Mouse (Mus musculus) liver, embryonic 14.5 days (tissue): Measurements from ENCODE around the gene Timm8b. TPM values are rescaled to one million over a fixed set of nuclear protein-coding genes. Genes with fewer than 3 reads are reported as not detected.

Experiments
- ATAC-seq: fragments of 200-750 bp; cut with Nextera tagmentation; 2 replicates; pipeline ENCODE4 v1.8.0; 2017; ENCODE audit warnings: moderate number of reproducible peaks, mild to moderate bottlenecking, moderate library complexity; ENCODE audit not compliant: insufficient read depth
- DNase-seq, 3 experiments: peaks; one replicate each; pipeline ENCODE4 v3.0.0-alpha.2; 2012 to 2013; ENCODE audit warnings: low read depth in 3 of 3, low spot score in 3 of 3
- H3K27ac ChIP-seq: fragments of 300-500 bp; sonication (generic); 2 replicates; pipeline ENCODE4 v1.5.1; 2014; ENCODE audit warnings: moderate library complexity, mild to moderate bottlenecking, control low read depth, inconsistent platforms
- H3K27me3 ChIP-seq: fragments of 300-500 bp; sonication (generic); 2 replicates; pipeline ENCODE4 v1.6.1; 2014; ENCODE audit warnings: mild to moderate bottlenecking, low read length, moderate library complexity; ENCODE audit not compliant: control insufficient read depth, insufficient read depth
- H3K36me3 ChIP-seq: fragments of 300-500 bp; sonication (generic); replicated peaks from 2 replicates; pipeline ENCODE4 v1.6.1; 2014; ENCODE audit warnings: low read depth; ENCODE audit not compliant: control insufficient read depth, insufficient read depth
- H3K4me1 ChIP-seq, 2 experiments: fragments of 200-500 bp in 1 of 2; fragments of 300-500 bp in 1 of 2; sonication (generic) in 1 of 2; replicated peaks; 2 replicates each; pipeline ENCODE4 v1.6.1; 2012 to 2014; ENCODE audit warnings: antibody characterized with exemption in 1 of 2, inconsistent platforms in 1 of 2, low read length in 1 of 2; ENCODE audit not compliant: control insufficient read depth in 2 of 2, insufficient read depth in 2 of 2
- H3K4me2 ChIP-seq: fragments of 300-500 bp; sonication (generic); 2 replicates; pipeline ENCODE4 v1.6.1; 2014; ENCODE audit warnings: low read depth, mild to moderate bottlenecking, control low read depth, moderate library complexity
- H3K4me3 ChIP-seq, 2 experiments: fragments of 200-500 bp in 1 of 2; fragments of 300-500 bp in 1 of 2; sonication (generic) in 1 of 2; 2 replicates each; pipeline ENCODE4 v1.5.1; 2012 to 2014; ENCODE audit warnings: low read depth in 2 of 2, low read length in 2 of 2, mild to moderate bottlenecking in 2 of 2, control low read depth in 1 of 2, inconsistent platforms in 1 of 2, moderate library complexity in 1 of 2; ENCODE audit not compliant: insufficient read depth in 1 of 2
- H3K9ac ChIP-seq: fragments of 300-500 bp; sonication (generic); replicated peaks from 2 replicates; pipeline ENCODE4 v1.6.1; 2014; ENCODE audit warnings: mild to moderate bottlenecking, control low read depth, moderate library complexity
- H3K9me3 ChIP-seq: fragments of 300-500 bp; sonication (generic); 2 replicates; pipeline ENCODE4 v1.6.1; 2016; ENCODE audit warnings: low read length, mixed read lengths; ENCODE audit not compliant: control insufficient read depth
- CTCF ChIP-seq: IDR thresholded peaks from 2 replicates; pipeline ENCODE4 v1.5.1; 2016; ENCODE audit warnings: antibody characterized with exemption, low read depth, control low read depth
- EP300 ChIP-seq: IDR thresholded peaks from 2 replicates; pipeline ENCODE4 v1.6.1; 2016; ENCODE audit warnings: antibody characterized with exemption, low read depth
- WGBS: fragments of 180-500 bp; shearing (Covaris S2); extraction: QIAGEN DNeasy Blood & Tissue Kit; methylation state at CpG from one replicate; pipeline ENCODE4 v1.1.7; 2014; ENCODE audit not compliant: insufficient replicate concordance; 5-methylcytosine and 5-hydroxymethylcytosine counted together
- polyA plus RNA-seq, 2 experiments: library from polyadenylated mRNA; depleted of rRNA in 1 of 2; stranded (reverse) in 1 of 2; unstranded in 1 of 2; fragments of >200 nt; fragmentation: Nextera tagmentation in 1 of 2; extraction: Ambion mirVana in 1 of 2; gene quantifications; 2 replicates each; pipeline versions ENCODE4 v1.2.1 to v1.2.3; 2012 to 2014

The Timm8b gene
- polyA plus RNA-seq, 2 experiments = 153 to 263 TPM

GRCm38 (mm10) chr9:50592955-50593354 is 10.8 kb upstream of the Timm8b start:
- ATAC-seq = no peak
- no peak overlapping the region for H3K27ac ChIP-seq
- H3K4me3 ChIP-seq = no peak overlapping the region
- no peaks in the 10 kb centered on the region for H3K9me3 ChIP-seq
- H3K4me1 ChIP-seq = peaks cover 0 to 6% of the 10 kb centered on the region in 2 experiments; a peak in 2 of 4 replicates
- no peak overlapping the region for H3K4me2 ChIP-seq
- H3K36me3 ChIP-seq = peaks cover 20% of the 10 kb centered on the region
- WGBS = 74% methylated on average over 9 of the region's 9 CpGs
- H3K27me3 ChIP-seq = no peaks in the 10 kb centered on the region
- no peak for TF ChIP-seq CTCF
- DNase-seq = no peak
- H3K9ac ChIP-seq = no peak overlapping the region

DNA sequence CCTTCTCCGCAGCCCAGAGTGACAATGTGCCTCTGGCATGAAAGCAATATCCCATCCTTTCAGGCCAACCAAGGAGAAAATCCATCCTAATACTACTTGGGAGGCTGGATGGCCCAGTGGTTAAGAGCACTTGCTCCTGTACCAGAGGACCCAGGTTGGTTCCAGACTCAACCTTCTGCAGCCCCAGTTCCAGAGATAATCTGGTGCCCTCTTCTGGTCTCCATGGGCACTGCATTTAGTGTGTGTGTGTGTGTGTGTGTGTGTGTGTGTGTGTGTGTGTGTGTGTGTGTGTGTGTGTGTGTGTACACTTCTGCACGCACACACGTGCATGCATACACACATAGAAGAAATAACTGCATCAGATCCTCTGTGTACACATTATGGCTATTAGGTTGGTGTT is 10.2 kb upstream of the Timm8b start:
- Histone ChIP-seq H3K27me3 (no peaks in the 10 kb centered on the region), H3K4me1 (peaks cover 0 to 6% of the 10 kb centered on the region in 2 experiments; a peak in 2 of 4 replicates), H3K27ac (no peak overlapping the region), H3K9ac (no peak overlapping the region), H3K4me3 (no peak overlapping the region), H3K36me3 (peaks cover 26% of the 10 kb centered on the region), H3K4me2 (no peak overlapping the region), H3K9me3 (no peaks in the 10 kb centered on the region)
- 61% methylated on average over 3 of the region's 3 CpGs for WGBS
- TF ChIP-seq CTCF (peak; percentile 82), EP300 (no peak)
- DNase-seq (no peak), ATAC-seq (0 out of 2 replicates have a peak, but pooled peaks have one; percentile 21)

GRCm38 (mm10) chr9:50594794-50595417 is 8.8 kb upstream of the Timm8b start:
- peak; percentile 68 for ATAC-seq
- Histone ChIP-seq H3K9ac (no peak overlapping the region), H3K9me3 (no peaks in the 10 kb centered on the region), H3K36me3 (peaks cover 39% of the 10 kb centered on the region), H3K4me2 (no peak overlapping the region), H3K27me3 (no peaks in the 10 kb centered on the region), H3K27ac (no peak overlapping the region; the same call in 1 of the 2 replicates), H3K4me3 (no peak overlapping the region), H3K4me1 (peaks cover 0 to 6% of the 10 kb centered on the region in 2 experiments; a peak in 2 of 4 replicates)
- no peak for DNase-seq
- 63% methylated on average over 12 of the region's 12 CpGs for WGBS
- no peak for TF ChIP-seq EP300
- no peak for TF ChIP-seq CTCF

DNA sequence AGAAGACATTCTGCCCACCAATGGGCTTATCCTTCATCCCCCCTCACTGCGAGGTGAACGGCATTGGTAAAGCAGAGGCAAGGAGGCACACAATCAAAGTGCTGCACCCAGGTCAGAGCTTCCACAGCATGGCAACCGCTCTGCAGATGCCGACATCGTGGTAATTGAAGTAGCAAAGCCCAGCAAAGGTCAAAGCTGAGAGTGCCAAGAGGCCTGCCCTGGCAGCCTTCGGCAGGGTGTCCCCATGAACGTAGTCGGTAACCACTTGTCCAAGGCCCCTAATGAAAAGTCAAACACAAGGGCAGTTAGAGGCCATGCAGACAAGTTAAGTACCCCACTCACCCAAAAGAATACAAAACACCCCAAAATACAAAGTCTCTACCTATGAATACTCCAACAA is 6.7 kb upstream of the Timm8b start:
- Histone ChIP-seq H3K27ac (no peak overlapping the region), H3K27me3 (no peaks in the 10 kb centered on the region), H3K36me3 (peaks cover 46% of the 10 kb centered on the region), H3K9me3 (no peaks in the 10 kb centered on the region), H3K4me1 (peaks cover 10 to 13% of the 10 kb centered on the region in 2 experiments), H3K9ac (no peak overlapping the region), H3K4me2 (no peak overlapping the region), H3K4me3 (no peak overlapping the region)
- TF ChIP-seq CTCF (no peak), EP300 (no peak)
- DNase-seq (no peak), ATAC-seq (no peak)
- 91% methylated on average over 8 of the region's 8 CpGs for WGBS

- no peaks in the 10 kb centered on the region for H3K9me3 ChIP-seq
- H3K27ac ChIP-seq = peak overlapping the region; percentile 71
- ATAC-seq (peak; percentile 55), DNase-seq (no peak)
- peak overlapping the region; percentile 84 for H3K9ac ChIP-seq
- peak overlapping the region; percentile 37 to 84 for H3K4me3 ChIP-seq
- H3K4me2 ChIP-seq = peak overlapping the region; percentile 87
- peaks cover 50% of the 10 kb centered on the region for H3K36me3 ChIP-seq
- no peaks in the 10 kb centered on the region for H3K27me3 ChIP-seq
- TF ChIP-seq EP300 (no peak), CTCF (no peak)
- 9% methylated on average over 6 of the region's 6 CpGs for WGBS
- peaks cover 24 to 26% of the 10 kb centered on the region in 2 experiments for H3K4me1 ChIP-seq
These were observed 2.2 kb upstream of the Timm8b start for GRCm38 (mm10) chr9:50601536-50601935.
